Mouse (Mus musculus) kidney, adult 2 months (tissue): ENCODE measurements at regions not wholly inside any gene's neighbourhood (a gene's known extent, or its start where the extent isn't known, plus 50 kb on each side); places are given as distances from the start of the nearest gene placed in this dataset.

Source experiments
- CTCF ChIP-seq: fragments of 200-500 bp; conservative IDR thresholded peaks from 2 replicates; pipeline ENCODE4 v1.5.1; 2011; ENCODE audit warnings: low read depth, mild to moderate bottlenecking, control low read depth, low read length, moderate library complexity, mixed read lengths; ENCODE audit not compliant: insufficient read depth, insufficient read length
- POLR2A ChIP-seq: fragments of 200-500 bp; IDR thresholded peaks from one replicate; pipeline ENCODE4 v1.6.1; 2011; ENCODE audit warnings: low read depth, low read length, control low read depth

GRCm38 (mm10) chr9:12434171-12434570, 811.5 kb downstream of the Jrkl start:
- TF ChIP-seq CTCF: no peak
- TF ChIP-seq POLR2A: no peak
